8 mouse cellular contexts compared by ENCODE assay signal in the genomic region with DNA sequence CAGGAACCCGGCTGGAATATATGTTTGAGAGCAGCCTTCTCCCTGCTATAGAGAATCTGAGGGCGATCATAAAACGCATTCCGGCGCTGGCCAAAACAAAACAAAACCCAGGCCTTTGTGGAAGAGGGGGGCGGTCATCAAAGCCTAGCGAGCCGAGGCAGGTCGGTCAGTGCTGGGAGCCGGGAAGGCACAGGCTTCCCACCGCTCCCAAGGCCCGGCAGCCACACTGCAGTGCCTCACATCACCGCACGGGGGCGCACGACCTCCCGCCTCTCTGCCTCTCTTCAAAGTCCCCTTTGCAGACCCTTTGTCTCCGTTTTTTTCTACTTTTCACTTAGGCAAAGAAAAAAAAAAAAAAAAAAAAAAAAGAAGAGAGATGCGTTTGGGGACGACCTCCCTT. TPM values are rescaled to one million over a fixed set of nuclear protein-coding genes. Genes with fewer than 3 reads are reported as not detected.
DNase-seq lines count a peak whose midpoint lies in the region; ATAC-seq and TF ChIP-seq lines count a peak whose summit lies in the region.

No protein-coding gene starts in this region.

- H3K9me3 ChIP-seq in ES-Bruce4 (replicated peaks; ENCODE audit: control insufficient read depth, insufficient read depth, low read length, poor library complexity, severe bottlenecking): no peaks in the 10 kb centered on the region
- no peaks in the 10 kb centered on the region for H3K9me3 ChIP-seq in hindbrain, embryonic 10.5 days

- 2% methylated on average over 20 of the region's 20 CpGs for WGBS in hindbrain, embryonic 10.5 days

- H3K9ac ChIP-seq in ES-Bruce4 (ENCODE audit: low read depth, poor library complexity, severe bottlenecking): no peak overlapping the region

- TF ChIP-seq CTCF in ES-Bruce4 (IDR thresholded peaks at IDR 0.05; ENCODE audit: low read depth, low read length): peak; percentile 92

- no peaks in the 10 kb centered on the region for H3K4me1 ChIP-seq in ES-Bruce4 (ENCODE audit: control insufficient read depth, insufficient read depth, low read length)
- peaks cover 11% of the 10 kb centered on the region for H3K4me1 ChIP-seq in hindbrain, embryonic 10.5 days (replicated peaks)

- ATAC-seq in erythroid progenitor cell, adult 5-6 weeks (replicated peaks; ENCODE audit: low FRiP score, poor library complexity, severe bottlenecking): 0 out of 2 replicates have a peak, but pooled peaks have one; percentile 48

- TF ChIP-seq EP300 in ES-Bruce4 (IDR thresholded peaks at IDR 0.05; ENCODE audit: insufficient read depth, low read depth, low read length): no peak

- H3K27ac ChIP-seq in ES-Bruce4 (ENCODE audit: insufficient read depth, low read length): no peak overlapping the region
- peak overlapping the region; percentile 78 for H3K27ac ChIP-seq in hindbrain, embryonic 10.5 days

- no peaks in the 10 kb centered on the region for H3K36me3 ChIP-seq in ES-Bruce4 (ENCODE audit: control insufficient read depth, insufficient read depth, low read length, poor library complexity, severe bottlenecking)
- H3K36me3 ChIP-seq in hindbrain, embryonic 10.5 days: no peaks in the 10 kb centered on the region

- no peak for TF ChIP-seq POLR2A in ES-Bruce4 (IDR thresholded peaks at IDR 0.05; ENCODE audit: insufficient read depth, low read length)

- peak; percentile 38 to 50 for DNase-seq in adrenal gland, postnatal 4 days (ENCODE audit: low spot score in 2 of 2)
- DNase-seq in hindbrain, embryonic 10.5 days (ENCODE audit: low spot score): peak; percentile 91
- DNase-seq in layer of hippocampus, postnatal 10 days (ENCODE audit: low spot score in 2 of 2): peak; percentile 89
- peak; percentile 51 for DNase-seq in lung, postnatal 36 days
- DNase-seq in right cerebral cortex, postnatal 25 days: peak; percentile 49
- no peak for DNase-seq in T-cell, adult 2 months (ENCODE audit: low spot score)

- H3K27me3 ChIP-seq in ES-Bruce4 (ENCODE audit: control insufficient read depth, insufficient read depth, low read length, poor library complexity, severe bottlenecking): 0 out of 2 replicates have a peak, but pooled peaks cover 2% of the 10 kb centered on the region
- H3K27me3 ChIP-seq in hindbrain, embryonic 10.5 days (ENCODE audit: insufficient read depth, poor library complexity, severe bottlenecking): peaks cover 47% of the 10 kb centered on the region

- no peak overlapping the region for H3K4me3 ChIP-seq in ES-Bruce4 (ENCODE audit: low read depth, low read length)
- peak overlapping the region; percentile 26 for H3K4me3 ChIP-seq in hindbrain, embryonic 10.5 days

RNA-seq across cellular contexts. Expression of a gene that starts 23.8 kb away (rescaled TPM):
- 1.3 TPM in 2 replicates for polyA plus RNA-seq in ES-Bruce4 (2011; ENCODE audit: insufficient read depth, insufficient read length, low read depth, missing spikeins)
- total RNA-seq in adrenal gland, postnatal 4 days (2021): under 1 TPM in 1 of 2 experiments, not detected in 1; 0.25 TPM
- total RNA-seq in erythroid progenitor cell, adult 5-6 weeks (2015; ENCODE audit: low replicate concordance): not detected in 2 replicates
- not detected in 2 replicates for total RNA-seq in erythroid progenitor cell, adult 5-6 weeks (2017; ENCODE audit: low replicate concordance)
- polyA plus RNA-seq in hindbrain, embryonic 10.5 days (2016; fragmentation: Nextera tagmentation; extraction: Ambion mirVana): 1.9 and 2.1 TPM in 2 replicates
- total RNA-seq in layer of hippocampus, postnatal 10 days (2021): under 1 TPM; 0.25 to 0.83 TPM

RNA-seq across cellular contexts. Expression of a gene that starts 47.2 kb away (rescaled TPM):
- 3.7 and 4.8 TPM in 2 replicates for polyA plus RNA-seq in ES-Bruce4 (2011; ENCODE audit: insufficient read depth, insufficient read length, low read depth, missing spikeins)
- 10 to 100 TPM; 31.6 to 32.2 TPM for total RNA-seq in adrenal gland, postnatal 4 days (2021)
- total RNA-seq in erythroid progenitor cell, adult 5-6 weeks (2015; ENCODE audit: low replicate concordance): 8.3 and 38.6 TPM in 2 replicates
- total RNA-seq in erythroid progenitor cell, adult 5-6 weeks (2017; ENCODE audit: low replicate concordance): 5.1 and 14.5 TPM in 2 replicates
- polyA plus RNA-seq in hindbrain, embryonic 10.5 days (2016; fragmentation: Nextera tagmentation; extraction: Ambion mirVana): 34.9 and 43.0 TPM in 2 replicates
- total RNA-seq in layer of hippocampus, postnatal 10 days (2021): 10 to 100 TPM; 12.2 to 14.6 TPM
